Mouse (Mus musculus) layer of hippocampus, postnatal 10 days (tissue): ENCODE measurements at regions not wholly inside any gene's neighbourhood (a gene's known extent, or its start where the extent isn't known, plus 50 kb on each side); places are given as distances from the start of the nearest gene placed in this dataset.

Experiments used
- DNase-seq, 2 experiments: peaks; one replicate each; pipeline ENCODE4 v3.0.0; 2021; ENCODE audit warnings: low spot score in 2 of 2

GRCm38 (mm10) chr17:84888525-84888924 lies 68.0 kb upstream of the Ppm1b start:
- no peak for DNase-seq

GRCm38 (mm10) chr17:84890871-84891599 lies 65.5 kb upstream of the Ppm1b start:
- peak in 1 of 2 experiments; percentile 30 for DNase-seq

- no peak for DNase-seq
Measured at GRCm38 (mm10) chr17:84893273-84894033, 63.1 kb upstream of the Ppm1b start.

GRCm38 (mm10) chr17:84895526-84895925 lies 61.0 kb upstream of the Ppm1b start:
- DNase-seq = no peak

- no peak for DNase-seq
Measured at GRCm38 (mm10) chr17:84896572-84896971, 60.0 kb upstream of the Ppm1b start.

- no peak for DNase-seq
Measured at GRCm38 (mm10) chr17:84898407-84898806, 58.1 kb upstream of the Ppm1b start.

GRCm38 (mm10) chr17:84903625-84904337 lies 52.8 kb upstream of the Ppm1b start:
- no peak for DNase-seq
